Mouse (Mus musculus): ENCODE results near the gene Uggt1. TPM values are rescaled to one million over a fixed set of nuclear protein-coding genes. Genes with fewer than 3 reads are reported as not detected.

Gene Uggt1
- polyA plus RNA-seq, 1 experiment: 11.7 TPM

DNA sequence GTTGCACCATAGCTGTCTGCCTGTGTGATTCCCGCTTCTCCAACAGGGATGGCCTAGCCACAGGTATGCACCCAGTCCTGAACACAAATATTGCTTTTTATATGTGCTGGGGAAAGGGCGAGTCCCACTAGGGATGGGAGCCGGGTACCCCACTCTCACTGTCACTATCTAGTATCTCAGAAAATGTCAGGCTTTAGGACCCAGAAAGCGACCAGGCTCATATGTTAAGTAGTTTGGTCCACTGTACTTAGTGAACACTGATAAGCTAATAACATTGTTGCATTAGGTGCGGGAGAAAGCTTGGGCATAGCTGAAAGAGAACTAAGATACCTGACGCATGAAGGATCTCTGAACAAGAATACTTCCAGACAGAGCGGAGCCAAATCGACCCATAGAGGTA, 112.8 kb downstream of the Uggt1 start:
- no peak for TF ChIP-seq POLR2A (IDR thresholded peaks at IDR 0.05; ENCODE audit: low read depth, low read length)
- TF ChIP-seq CTCF (IDR thresholded peaks at IDR 0.05; ENCODE audit: extremely low read depth, insufficient read length, insufficient replicate concordance, low read depth, low read length): no peak
- Histone ChIP-seq H3K4me1 (ENCODE audit: control insufficient read depth, insufficient read depth, insufficient read length, low read length) (peaks cover 7% of the 10 kb centered on the region), H3K36me3 (ENCODE audit: control insufficient read depth, insufficient read depth, low read length) (no peaks in the 10 kb centered on the region), H3K4me3 (ENCODE audit: low read depth, low read length) (no peak overlapping the region), H3K27me3 (ENCODE audit: control insufficient read depth, insufficient read depth, low read length) (no peaks in the 10 kb centered on the region), H3K27ac (ENCODE audit: insufficient read depth, low read depth, low read length) (no peak overlapping the region)
- 55% methylated on average over 8 of the region's 8 CpGs for WGBS

DNA sequence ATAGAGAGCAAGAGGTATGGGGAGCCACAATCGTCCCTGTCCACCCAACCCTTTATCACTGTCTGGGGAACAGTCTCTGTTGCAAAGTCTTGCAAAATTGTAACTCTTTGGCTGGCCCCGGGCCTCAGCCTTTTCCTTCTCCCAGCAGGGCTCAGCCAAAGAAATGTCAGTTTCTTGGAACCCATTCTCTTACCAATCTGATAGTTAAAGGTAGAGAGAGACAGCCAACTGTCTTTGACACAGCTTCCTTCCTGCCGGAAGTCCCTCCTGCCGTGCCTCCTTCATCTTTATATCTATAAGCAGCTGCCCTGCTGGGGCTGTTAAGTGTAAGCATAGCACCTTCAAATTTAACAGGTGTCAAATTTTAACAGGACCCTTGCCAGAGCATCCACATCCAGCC, 113.4 kb downstream of the Uggt1 start:
- H3K4me1 ChIP-seq (ENCODE audit: control insufficient read depth, insufficient read depth, insufficient read length, low read length): peaks cover 7% of the 10 kb centered on the region
- no peaks in the 10 kb centered on the region for H3K36me3 ChIP-seq (ENCODE audit: control insufficient read depth, insufficient read depth, low read length)
- no peak overlapping the region for H3K4me3 ChIP-seq (ENCODE audit: low read depth, low read length)
- H3K27ac ChIP-seq (ENCODE audit: insufficient read depth, low read depth, low read length): no peak overlapping the region
- 63% methylated on average over 4 of the region's 4 CpGs for WGBS
- H3K27me3 ChIP-seq (ENCODE audit: control insufficient read depth, insufficient read depth, low read length): no peaks in the 10 kb centered on the region
- TF ChIP-seq POLR2A (IDR thresholded peaks at IDR 0.05; ENCODE audit: low read depth, low read length): no peak
- no peak for TF ChIP-seq CTCF (IDR thresholded peaks at IDR 0.05; ENCODE audit: extremely low read depth, insufficient read length, insufficient replicate concordance, low read depth, low read length)

DNA sequence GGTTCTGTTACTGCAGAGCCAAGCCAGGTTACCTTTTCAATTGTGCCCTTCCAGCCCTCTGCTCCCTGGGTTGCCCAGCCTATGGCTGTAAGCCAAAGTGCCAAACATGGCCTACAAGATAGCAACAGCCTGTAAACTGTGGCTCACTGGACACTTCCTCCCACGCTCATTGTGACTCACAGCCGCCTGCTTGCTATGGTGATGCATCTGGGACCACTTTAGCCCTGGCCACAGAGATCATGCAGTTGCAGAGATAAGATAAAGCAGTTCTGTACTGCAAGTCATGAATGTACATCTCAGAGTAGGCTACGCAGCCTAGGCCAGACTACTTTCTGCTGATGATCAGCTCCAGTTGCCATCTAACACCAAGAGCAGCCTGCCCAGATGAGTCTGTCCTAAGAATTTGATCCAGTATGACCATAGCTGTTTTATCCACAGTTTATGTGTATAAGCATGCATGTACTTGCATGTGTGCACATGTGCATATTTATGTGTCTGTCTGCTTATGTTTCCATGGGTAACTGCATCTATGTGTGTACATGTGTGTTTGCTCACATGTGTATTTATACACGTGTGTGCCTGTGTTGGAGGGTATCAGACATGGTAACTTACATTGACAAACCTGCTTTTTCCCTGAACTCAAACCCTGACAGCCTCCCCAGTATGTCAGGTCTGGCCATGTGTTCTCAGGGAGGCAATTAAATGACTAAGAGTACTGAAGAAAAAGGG, 114.0 kb downstream of the Uggt1 start:
- 74% methylated on average over 4 of the region's 4 CpGs for WGBS
- no peak overlapping the region for H3K4me3 ChIP-seq (ENCODE audit: low read depth, low read length)

DNA sequence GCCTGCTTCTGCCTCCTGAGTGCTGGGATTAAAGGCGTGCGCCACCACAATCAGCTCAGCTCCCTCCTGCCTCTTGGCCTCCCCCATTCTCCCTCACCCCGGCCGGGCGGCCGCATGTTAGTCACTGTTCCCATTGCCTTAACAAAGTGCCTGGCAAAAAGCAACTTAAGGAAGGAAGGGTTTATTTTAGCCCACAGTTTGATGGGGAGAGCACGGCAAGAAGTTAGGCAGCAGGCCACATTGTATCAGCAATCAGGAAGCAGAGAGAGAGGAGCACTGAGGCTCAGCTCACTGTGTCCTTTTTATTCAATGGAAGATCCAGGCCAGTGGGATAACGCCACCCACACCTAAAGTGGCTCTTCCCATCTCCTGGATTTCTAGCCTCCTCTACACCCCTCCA, 114.6 kb downstream of the Uggt1 start:
- H3K27ac ChIP-seq (ENCODE audit: insufficient read depth, low read depth, low read length): no peak overlapping the region
- 92% methylated on average over 8 of the region's 8 CpGs for WGBS

More for the DNA sequence above, 114.0 kb downstream of the Uggt1 start:
- H3K27me3 ChIP-seq (ENCODE audit: control insufficient read depth, insufficient read depth, low read length): no peaks in the 10 kb centered on the region
- no peak for TF ChIP-seq POLR2A (IDR thresholded peaks at IDR 0.05; ENCODE audit: low read depth, low read length)
- no peak for TF ChIP-seq CTCF (IDR thresholded peaks at IDR 0.05; ENCODE audit: extremely low read depth, insufficient read length, insufficient replicate concordance, low read depth, low read length)
- H3K4me1 ChIP-seq (ENCODE audit: control insufficient read depth, insufficient read depth, insufficient read length, low read length): peaks cover 7% of the 10 kb centered on the region
- no peak overlapping the region for H3K27ac ChIP-seq (ENCODE audit: insufficient read depth, low read depth, low read length)
- H3K36me3 ChIP-seq (ENCODE audit: control insufficient read depth, insufficient read depth, low read length): no peaks in the 10 kb centered on the region

DNA sequence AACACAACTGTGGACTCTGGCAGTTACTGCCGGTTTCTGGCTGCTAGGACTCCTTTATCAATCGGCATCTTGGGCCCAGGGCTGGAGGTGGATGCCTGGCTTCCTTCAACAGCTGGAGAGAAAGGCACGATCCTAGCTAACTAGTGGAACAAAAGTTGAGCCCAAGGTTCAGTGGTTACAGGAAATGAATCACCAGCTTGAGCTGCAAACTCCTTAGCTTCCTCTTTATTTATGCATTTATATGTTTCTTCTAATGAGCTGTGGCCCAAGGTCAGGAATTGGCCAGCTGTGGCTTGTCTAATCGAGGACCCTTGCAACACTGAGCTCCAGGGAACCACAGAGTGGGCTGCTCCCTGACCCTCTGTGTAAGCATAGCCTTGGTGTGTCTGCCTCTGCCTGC, 115.4 kb downstream of the Uggt1 start:
- H3K36me3 ChIP-seq (ENCODE audit: control insufficient read depth, insufficient read depth, low read length): no peaks in the 10 kb centered on the region
- H3K4me1 ChIP-seq (ENCODE audit: control insufficient read depth, insufficient read depth, insufficient read length, low read length): peaks cover 7% of the 10 kb centered on the region
- WGBS: 26% methylated on average over 4 of the region's 4 CpGs
- H3K27me3 ChIP-seq (ENCODE audit: control insufficient read depth, insufficient read depth, low read length): no peaks in the 10 kb centered on the region
- TF ChIP-seq POLR2A (IDR thresholded peaks at IDR 0.05; ENCODE audit: low read depth, low read length): no peak
- no peak for TF ChIP-seq CTCF (IDR thresholded peaks at IDR 0.05; ENCODE audit: extremely low read depth, insufficient read length, insufficient replicate concordance, low read depth, low read length)
- no peak overlapping the region for H3K4me3 ChIP-seq (ENCODE audit: low read depth, low read length)
- peak overlapping the region; percentile 75 for H3K27ac ChIP-seq (ENCODE audit: insufficient read depth, low read depth, low read length)

More for the DNA sequence above, 114.6 kb downstream of the Uggt1 start:
- H3K27me3 ChIP-seq (ENCODE audit: control insufficient read depth, insufficient read depth, low read length): no peaks in the 10 kb centered on the region
- no peaks in the 10 kb centered on the region for H3K36me3 ChIP-seq (ENCODE audit: control insufficient read depth, insufficient read depth, low read length)
- peaks cover 7% of the 10 kb centered on the region for H3K4me1 ChIP-seq (ENCODE audit: control insufficient read depth, insufficient read depth, insufficient read length, low read length)
- no peak overlapping the region for H3K4me3 ChIP-seq (ENCODE audit: low read depth, low read length)
- TF ChIP-seq POLR2A (IDR thresholded peaks at IDR 0.05; ENCODE audit: low read depth, low read length) (no peak), CTCF (IDR thresholded peaks at IDR 0.05; ENCODE audit: extremely low read depth, insufficient read length, insufficient replicate concordance, low read depth, low read length) (no peak)

DNA sequence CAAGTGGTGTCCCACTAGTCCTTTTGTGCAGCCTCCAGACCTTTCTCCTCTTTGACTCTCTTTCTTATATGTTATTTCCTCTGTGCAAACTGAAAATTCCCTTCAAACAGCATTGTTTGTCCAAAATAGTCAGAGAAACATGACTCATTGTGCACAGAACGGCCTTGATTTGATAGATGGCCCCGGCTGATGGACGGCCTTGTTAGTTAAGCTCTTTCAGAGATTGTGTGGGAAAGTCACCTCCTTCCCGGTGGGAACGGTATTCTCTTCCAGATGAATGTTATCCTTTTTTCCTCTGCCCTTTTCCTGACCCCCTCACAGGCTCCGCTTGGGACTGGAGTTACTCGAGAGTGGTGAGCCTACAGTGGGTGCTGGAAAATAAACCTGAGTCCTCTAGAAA, 119.4 kb downstream of the Uggt1 start:
- H3K27ac ChIP-seq (ENCODE audit: insufficient read depth, low read depth, low read length): no peak overlapping the region
- no peak overlapping the region for H3K4me3 ChIP-seq (ENCODE audit: low read depth, low read length)
- H3K27me3 ChIP-seq (ENCODE audit: control insufficient read depth, insufficient read depth, low read length): no peaks in the 10 kb centered on the region
- TF ChIP-seq CTCF (IDR thresholded peaks at IDR 0.05; ENCODE audit: extremely low read depth, insufficient read length, insufficient replicate concordance, low read depth, low read length): no peak
- no peak for TF ChIP-seq POLR2A (IDR thresholded peaks at IDR 0.05; ENCODE audit: low read depth, low read length)
- peaks cover 3% of the 10 kb centered on the region; the same call in 1 of the 2 replicates for H3K4me1 ChIP-seq (ENCODE audit: control insufficient read depth, insufficient read depth, insufficient read length, low read length)
- H3K36me3 ChIP-seq (ENCODE audit: control insufficient read depth, insufficient read depth, low read length): no peaks in the 10 kb centered on the region
- WGBS: 70% methylated on average over 7 of the region's 7 CpGs

DNA sequence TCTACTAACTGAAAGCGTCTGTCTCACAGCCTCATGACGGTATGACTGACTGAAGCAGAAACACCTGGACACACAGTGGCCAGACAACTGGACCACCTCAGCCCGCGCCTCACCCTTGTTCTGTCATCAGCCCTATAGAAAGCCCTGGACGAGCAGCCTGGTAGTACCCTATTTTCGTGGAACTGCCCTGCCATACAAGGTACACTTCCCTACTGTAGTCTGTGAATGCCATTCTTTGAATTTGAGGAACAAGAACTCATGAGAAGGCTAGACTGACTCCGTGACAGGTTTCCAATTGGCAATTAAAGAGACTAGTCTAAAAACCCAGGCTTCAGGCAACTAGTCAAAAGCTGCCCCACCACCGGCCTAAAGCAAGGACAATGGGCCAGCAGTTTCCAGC, 123.3 kb downstream of the Uggt1 start:
- Histone ChIP-seq H3K27me3 (ENCODE audit: control insufficient read depth, insufficient read depth, low read length) (no peaks in the 10 kb centered on the region), H3K4me3 (ENCODE audit: low read depth, low read length) (no peak overlapping the region), H3K4me1 (ENCODE audit: control insufficient read depth, insufficient read depth, insufficient read length, low read length) (no peaks in the 10 kb centered on the region), H3K27ac (ENCODE audit: insufficient read depth, low read depth, low read length) (no peak overlapping the region), H3K36me3 (ENCODE audit: control insufficient read depth, insufficient read depth, low read length) (no peaks in the 10 kb centered on the region)
- TF ChIP-seq CTCF (IDR thresholded peaks at IDR 0.05; ENCODE audit: extremely low read depth, insufficient read length, insufficient replicate concordance, low read depth, low read length): no peak
- TF ChIP-seq POLR2A (IDR thresholded peaks at IDR 0.05; ENCODE audit: low read depth, low read length): no peak
- WGBS: 84% methylated on average over 8 of the region's 8 CpGs

Measured in small intestine, adult 2 months (tissue).